Mouse (Mus musculus) heart, adult 2 months (tissue): Measurements from ENCODE around the gene Tmc8.

Experiments
- CTCF ChIP-seq: fragments of 200-600 bp; IDR thresholded peaks from 2 replicates; pipeline ENCODE4 v1.8.1; 2022; ENCODE audit warnings: antibody characterized with exemption, mild to moderate bottlenecking, moderate library complexity
- POLR2A ChIP-seq: fragments of 200-500 bp; IDR thresholded peaks from 2 replicates; pipeline ENCODE4 v1.6.1; 2011; ENCODE audit warnings: mild to moderate bottlenecking, low read depth, low read length, control low read depth; ENCODE audit not compliant: insufficient read depth

GRCm38 (mm10) chr11:117801650-117802049 is 19.8 kb downstream of the Tmc8 start:
- TF ChIP-seq POLR2A = no peak
- no peak for TF ChIP-seq CTCF
